Mouse (Mus musculus) myocyte (in vitro differentiated cells): ENCODE results near the gene Prdm5.

ENCODE experiments used
- CEBPB ChIP-seq: IDR thresholded peaks from 2 replicates; pipeline ENCODE4 v1.6.1; 2011; ENCODE audit warnings: mild to moderate bottlenecking, moderate library complexity; ENCODE audit not compliant: poor library complexity, insufficient read depth, severe bottlenecking
- E2F4 ChIP-seq: IDR thresholded peaks from one replicate; pipeline ENCODE4 v1.6.1; 2011; ENCODE audit warnings: mild to moderate bottlenecking, control low read depth, moderate library complexity; ENCODE audit not compliant: insufficient read depth
- MAX ChIP-seq: IDR thresholded peaks from one replicate; pipeline ENCODE4 v1.6.1; 2011; ENCODE audit warnings: low read depth, mild to moderate bottlenecking, control low read depth
- MYOD1 ChIP-seq, 3 experiments: IDR thresholded peaks; one replicate each; pipeline ENCODE4 v1.6.1; 2011; ENCODE audit warnings: control low read depth in 2 of 3, low read depth in 2 of 3, mild to moderate bottlenecking in 2 of 3, moderate library complexity in 1 of 3; ENCODE audit not compliant: insufficient read length in 2 of 3, control insufficient read depth in 1 of 3
- POLR2A ChIP-seq: IDR thresholded peaks from one replicate; pipeline ENCODE4 v1.6.1; 2011; ENCODE audit warnings: low read depth, mild to moderate bottlenecking, control low read depth, moderate library complexity; ENCODE audit not compliant: insufficient read length
- POLR2AphosphoS2 ChIP-seq: IDR thresholded peaks from one replicate; pipeline ENCODE4 v1.6.1; 2011; ENCODE audit warnings: low read depth, control low read depth; ENCODE audit not compliant: insufficient read length
- TCF12 ChIP-seq: IDR thresholded peaks from one replicate; pipeline ENCODE4 v1.6.1; 2011; ENCODE audit warnings: mild to moderate bottlenecking, control low read depth; ENCODE audit not compliant: poor library complexity, insufficient read depth, severe bottlenecking
- USF1 ChIP-seq: IDR thresholded peaks from one replicate; pipeline ENCODE4 v1.6.1; 2011; ENCODE audit warnings: low read depth, mild to moderate bottlenecking, control low read depth, moderate library complexity

- no peak for TF ChIP-seq POLR2AphosphoS2
- TF ChIP-seq MAX: no peak
- TF ChIP-seq POLR2A: no peak
- no peak for TF ChIP-seq E2F4
- no peak for TF ChIP-seq TCF12
- no peak for TF ChIP-seq USF1
- no peak for TF ChIP-seq MYOD1 (IDR thresholded peaks at IDR 0.05; ENCODE audit: control insufficient read depth in 1 of 3, insufficient read length in 2 of 3, low read depth in 2 of 3)
- no peak for TF ChIP-seq CEBPB
Observed at GRCm38 (mm10) chr6:65849687-65850086, 70.9 kb downstream of the Prdm5 start.
